Mouse (Mus musculus): ENCODE data around the gene Nup214.

- no peak for TF ChIP-seq CTCF (IDR thresholded peaks at IDR 0.05; ENCODE audit: borderline replicate concordance, insufficient read depth, low read depth, low read length)
- TF ChIP-seq POLR2A (IDR thresholded peaks at IDR 0.05; ENCODE audit: borderline replicate concordance, insufficient read depth, low read length): no peak
Observed at GRCm38 (mm10) chr2:32083159-32084011, 109.1 kb downstream of the Nup214 start.
